Mouse (Mus musculus): ENCODE results near the gene Pes1.

GRCm38 (mm10) chr11:3922115-3922514 is 41.7 kb upstream of the Pes1 start:
- TF ChIP-seq POLR2A (IDR thresholded peaks at IDR 0.05; ENCODE audit: control insufficient read depth, extremely low read depth, insufficient read depth, low read length, poor library complexity), result no peak
- TF ChIP-seq CTCF (IDR thresholded peaks at IDR 0.05; ENCODE audit: borderline replicate concordance, control insufficient read depth, extremely low read depth, insufficient read depth, low read length, poor library complexity), result no peak
